Mouse (Mus musculus): ENCODE data around the gene Gm11114. TPM values are rescaled to one million over a fixed set of nuclear protein-coding genes. Genes with fewer than 3 reads are reported as not detected.

The Gm11114 gene
- polyA plus RNA-seq, 1 experiment = not detected

DNA sequence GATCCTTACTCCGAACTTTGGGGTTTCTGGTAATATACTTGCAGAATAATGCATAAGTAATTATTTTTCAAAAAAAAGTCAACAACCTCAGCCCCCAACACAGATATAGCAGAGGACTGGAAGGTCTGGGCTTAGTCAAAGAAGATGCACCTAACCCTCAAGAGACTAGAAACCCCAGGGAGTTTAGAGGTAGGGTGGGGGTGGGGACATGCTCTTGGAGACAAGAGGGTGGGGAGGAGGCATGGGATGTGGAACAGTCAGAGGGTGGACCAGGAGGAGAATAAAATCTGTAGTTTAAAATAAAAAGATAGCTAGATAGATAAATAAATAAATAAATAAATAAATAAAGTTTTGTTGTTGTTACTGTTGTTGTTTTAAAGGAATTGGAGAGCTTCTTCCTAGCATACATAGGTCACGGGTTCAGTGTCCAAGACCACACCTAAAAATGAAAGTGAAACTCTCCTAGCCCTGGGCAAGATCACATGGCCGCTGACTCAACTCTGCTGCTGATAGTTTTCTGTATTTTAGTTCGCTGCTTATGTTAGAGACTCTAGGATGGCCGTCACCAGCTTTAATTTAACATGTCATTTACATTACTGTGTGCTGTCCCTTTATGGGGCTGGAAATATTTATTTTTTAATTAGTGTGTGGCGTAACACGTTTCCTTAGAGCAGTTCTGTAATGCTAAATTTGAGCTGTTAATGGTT is 44.7 kb downstream of the Gm11114 start:
- no peak for DNase-seq (ENCODE audit: extremely low spot score in 1 of 2, low spot score in 1 of 2)

Other genes starting within 250 kb of the Gm11114 start
- 2.1 and 2.2 TPM in 2 replicates for gene Tent5a, start 14.6 kb downstream of the Gm11114 start, polyA plus RNA-seq (2012; rRNA removed)

Measured in frontal cortex, adult 2 months (tissue).